ENCODE assay signal across 10 mouse cellular contexts in genomic region chr5:116443459-116443940, GRCm38 (mm10). TPM values are rescaled to one million over a fixed set of nuclear protein-coding genes. Genes with fewer than 3 reads are reported as not detected.
DNase-seq lines count a peak whose midpoint lies in the region; ATAC-seq and TF ChIP-seq lines count a peak whose summit lies in the region.
"Had no signal": no experiment of that assay in that cellular context is flagged by ENCODE, and none has a peak within 500 bp of the region (broad histone marks: within the 10 kb centered on the region; RNA-seq: fewer than 3 reads in every experiment).

No protein-coding gene starts in this region.

- H3K36me3 ChIP-seq in intestine, postnatal 0 days (ENCODE audit: control insufficient read depth, insufficient read depth) = no peaks in the 10 kb centered on the region
- H3K36me3 ChIP-seq: limb, embryonic 10.5 days; stomach, embryonic 15.5 days had no signal

- H3K4me2 ChIP-seq in intestine, postnatal 0 days (replicated peaks; ENCODE audit: low read depth) = no peak overlapping the region
- H3K4me2 ChIP-seq: stomach, embryonic 15.5 days had no signal

- ATAC-seq in frontal cortex, adult (ENCODE audit: low TSS enrichment) = peak; percentile 24; the same call in 1 of the 2 replicates
- no peak for ATAC-seq in intestine, postnatal 0 days
- ATAC-seq in granulocyte monocyte progenitor cell, adult 5-6 weeks (replicated peaks; ENCODE audit: poor library complexity, severe bottlenecking) = no peak

- no peak for DNase-seq in frontal cortex, postnatal 25 days (ENCODE audit: low spot score in 2 of 2)
- DNase-seq in cerebellum, adult 11 months = peak; percentile 94
- peak; percentile 30 for DNase-seq in heart, postnatal 25 days (ENCODE audit: low spot score)
- DNase-seq in left cerebral cortex, postnatal 4 days = peak; percentile 89
- no peak for DNase-seq in kidney, postnatal 36 days

- H3K27me3 ChIP-seq in intestine, postnatal 0 days (replicated peaks; ENCODE audit: control insufficient read depth, insufficient read depth, low read length) = 0 out of 2 replicates have a peak, but pooled peaks cover 4% of the 10 kb centered on the region

- intact Hi-C loops in heart, postnatal 25 days (cut with DNase I) = loop anchor here (2.0 kb wide), 1 partner anchor 21 kb away; the partner anchor contains the start of gene Hspb8
- intact Hi-C loops in left cerebral cortex, postnatal 4 days (cut with DNase I) = no loop called here

- WGBS in intestine, postnatal 0 days = 82% methylated on average over 8 of the region's 8 CpGs

- H3K9ac ChIP-seq in intestine, postnatal 0 days (ENCODE audit: low read depth, low read length) = no peak overlapping the region
- H3K9ac ChIP-seq: stomach, embryonic 15.5 days had no signal

- no peaks in the 10 kb centered on the region for H3K9me3 ChIP-seq in intestine, postnatal 0 days (ENCODE audit: control insufficient read depth)
- H3K9me3 ChIP-seq: limb, embryonic 10.5 days; stomach, embryonic 15.5 days had no signal

- H3K4me3 ChIP-seq in intestine, postnatal 0 days (ENCODE audit: low read depth, low read length) = no peak overlapping the region
- H3K4me3 ChIP-seq: limb, embryonic 10.5 days; stomach, embryonic 15.5 days had no signal

- no peak for TF ChIP-seq CTCF in intestine, postnatal 0 days (IDR thresholded peaks at IDR 0.05; ENCODE audit: low read depth)

- no peaks in the 10 kb centered on the region for H3K4me1 ChIP-seq in intestine, postnatal 0 days (replicated peaks; ENCODE audit: control insufficient read depth, insufficient read depth, low read length)

- H3K27ac ChIP-seq in intestine, postnatal 0 days (ENCODE audit: low read depth, low read length) = no peak overlapping the region
- H3K27ac ChIP-seq: limb, embryonic 10.5 days; stomach, embryonic 15.5 days had no signal

RNA-seq across cellular contexts. Expression of gene Hspb8, which starts 20.8 kb away (rescaled TPM):
- total RNA-seq in heart, postnatal 25 days (2021) = 100 to 1,000 TPM; 344 to 368 TPM
- 1 to 10 TPM; 4.0 to 5.6 TPM for total RNA-seq in left cerebral cortex, postnatal 4 days (2021)
- polyA plus RNA-seq in intestine, postnatal 0 days (2015; fragmentation: Nextera tagmentation; extraction: Ambion mirVana) = 9.0 and 10.5 TPM in 2 replicates
- total RNA-seq in granulocyte monocyte progenitor cell, adult 5-6 weeks (2014; fragmentation: Nextera tagmentation) = not detected in 2 replicates
- not detected in 2 replicates for total RNA-seq in granulocyte monocyte progenitor cell, adult 5-6 weeks (2017)

Comparison
In these comparisons a context has a peak if more than half of its experiments do, and no peak if none do; other contexts are left out.
1. DNase-seq: peak in cerebellum, adult 11 months (single experiment), heart, postnatal 25 days (single experiment) and left cerebral cortex, postnatal 4 days (single experiment); none in frontal cortex, postnatal 25 days (0 of 2) and kidney, postnatal 36 days (0 of 2).
2. RNA of gene Hspb8, which starts 20.8 kb away (total RNA-seq): 344 to 368 TPM in heart, postnatal 25 days; 4.0 to 5.6 TPM in left cerebral cortex, postnatal 4 days and not detected in granulocyte monocyte progenitor cell, adult 5-6 weeks; every median in the first group is over 10 times any median in the second.